Mouse (Mus musculus) neural tube, embryonic 11.5 days (tissue): ENCODE results near the gene Gm11985. TPM values are rescaled to one million over a fixed set of nuclear protein-coding genes. Genes with fewer than 3 reads are reported as not detected.

Source experiments
- ATAC-seq: fragments of 200-750 bp; cut with Nextera tagmentation; 2 replicates; pipeline ENCODE4 v1.8.0; 2017; ENCODE audit warnings: moderate number of reproducible peaks, mild to moderate bottlenecking, moderate TSS enrichment, moderate library complexity; ENCODE audit not compliant: insufficient read depth, low FRiP score, low TSS enrichment
- DNase-seq: peaks from one replicate; pipeline ENCODE4 v3.0.0-alpha.2; 2015; ENCODE audit warnings: low spot score
- H3K27ac ChIP-seq: fragments of 300-500 bp; sonication (generic); 2 replicates; pipeline ENCODE4 v1.5.1; 2014; ENCODE audit warnings: low read depth, mild to moderate bottlenecking, low read length
- H3K27me3 ChIP-seq: fragments of 300-500 bp; sonication (generic); 2 replicates; pipeline ENCODE4 v1.6.1; 2014; ENCODE audit warnings: mild to moderate bottlenecking, low read length, mixed read lengths; ENCODE audit not compliant: control insufficient read depth, insufficient read depth
- H3K36me3 ChIP-seq: fragments of 300-500 bp; sonication (generic); 2 replicates; pipeline ENCODE4 v1.6.1; 2014; ENCODE audit warnings: mild to moderate bottlenecking, low read length, moderate library complexity, mixed read lengths; ENCODE audit not compliant: control insufficient read depth, insufficient read depth
- H3K4me1 ChIP-seq: fragments of 300-500 bp; sonication (generic); 2 replicates; pipeline ENCODE4 v1.6.1; 2014; ENCODE audit warnings: low read length, mixed read lengths; ENCODE audit not compliant: control insufficient read depth, insufficient read depth
- H3K4me2 ChIP-seq: fragments of 300-500 bp; sonication (generic); 2 replicates; pipeline ENCODE4 v1.6.1; 2014; ENCODE audit warnings: low read depth, mild to moderate bottlenecking, moderate library complexity
- H3K4me3 ChIP-seq: fragments of 300-500 bp; sonication (generic); 2 replicates; pipeline ENCODE4 v1.5.1; 2014; ENCODE audit warnings: low read depth, low read length
- H3K9ac ChIP-seq: fragments of 300-500 bp; sonication (generic); 2 replicates; pipeline ENCODE4 v1.6.1; 2014; ENCODE audit warnings: mild to moderate bottlenecking, low read length
- H3K9me3 ChIP-seq: fragments of 300-500 bp; sonication (generic); 2 replicates; pipeline ENCODE4 v1.6.1; 2016; ENCODE audit warnings: low read length; ENCODE audit not compliant: control insufficient read depth
- WGBS: fragments of 180-500 bp; shearing (Covaris S2); extraction: QIAGEN DNeasy Blood & Tissue Kit; methylation state at CpG from one replicate; pipeline ENCODE4 v1.1.7; 2014; 5-methylcytosine and 5-hydroxymethylcytosine counted together
- polyA plus RNA-seq: library from polyadenylated mRNA; unstranded; fragments of >200 nt; fragmentation: Nextera tagmentation; extraction: Ambion mirVana; gene quantifications from 2 replicates; pipeline ENCODE4 v1.2.1, GENCODE M21; 2014

The Gm11985 gene
- polyA plus RNA-seq, 1 experiment from 2014 or later: not detected

DNA sequence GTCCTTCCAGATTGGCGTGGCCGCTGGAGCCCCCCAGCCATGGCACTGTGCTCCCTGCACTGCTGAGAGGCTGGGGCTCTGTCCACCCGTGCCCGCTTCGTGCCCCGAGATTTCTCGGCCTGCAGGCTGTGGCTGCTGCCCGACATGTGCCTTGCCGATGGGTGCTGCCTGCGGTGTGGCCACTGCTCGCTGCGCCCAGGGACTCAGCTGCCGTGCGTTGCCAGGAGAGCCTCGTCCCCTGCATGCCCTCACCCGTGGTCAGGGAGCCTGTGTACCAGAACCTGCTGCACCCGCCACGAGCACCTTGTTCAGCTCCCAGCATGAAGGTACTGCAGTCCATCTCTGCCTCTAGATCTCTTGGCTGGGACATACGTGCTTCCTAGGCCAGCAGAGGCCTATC is 9.6 kb upstream of the Gm11985 start:
- WGBS: 91% methylated on average over 19 of the region's 19 CpGs
- H3K27ac ChIP-seq: no peak overlapping the region
- no peak for ATAC-seq

GRCm38 (mm10) chr11:7197491-7197941 is 9.1 kb upstream of the Gm11985 start, which contains the start of gene Igfbp1:
Igfbp1 (plus strand) TSS chr11:7197782.
- no peak within 1 kb of the TSS for H3K4me2 ChIP-seq
- 34% methylated on average over 12 of the region's 12 CpGs for WGBS
- H3K27ac ChIP-seq: no peak within 1 kb of the TSS
- H3K36me3 ChIP-seq: no peaks in the 10 kb centered on the region
- peaks cover 2% of the 10 kb centered on the region; the same call in 1 of the 2 replicates for H3K4me1 ChIP-seq
- ATAC-seq (no peak), DNase-seq (no peak)
- H3K4me3 ChIP-seq: no peak within 1 kb of the TSS
- H3K9ac ChIP-seq: no peak within 1 kb of the TSS
- H3K9me3 ChIP-seq: no peaks in the 10 kb centered on the region
- no peaks in the 10 kb centered on the region for H3K27me3 ChIP-seq

More for the DNA sequence above, 9.6 kb upstream of the Gm11985 start:
- DNase-seq: no peak
- Histone ChIP-seq H3K36me3 (no peaks in the 10 kb centered on the region), H3K9me3 (no peaks in the 10 kb centered on the region), H3K4me1 (peaks cover 2% of the 10 kb centered on the region; the same call in 1 of the 2 replicates), H3K27me3 (no peaks in the 10 kb centered on the region), H3K4me3 (no peak overlapping the region), H3K9ac (no peak overlapping the region), H3K4me2 (no peak overlapping the region)

GRCm38 (mm10) chr11:7195312-7195685 is 6.9 kb upstream of the Gm11985 start:
- Histone ChIP-seq H3K27ac (no peak overlapping the region), H3K4me3 (no peak overlapping the region), H3K9ac (no peak overlapping the region), H3K9me3 (no peaks in the 10 kb centered on the region), H3K27me3 (no peaks in the 10 kb centered on the region), H3K36me3 (no peaks in the 10 kb centered on the region), H3K4me2 (no peak overlapping the region), H3K4me1 (peaks cover 2% of the 10 kb centered on the region; the same call in 1 of the 2 replicates)
- ATAC-seq: no peak
- no peak for DNase-seq
- 91% methylated on average over 4 of the region's 4 CpGs for WGBS

GRCm38 (mm10) chr11:7194432-7195311 is 6.3 kb upstream of the Gm11985 start:
- no peak overlapping the region for H3K27ac ChIP-seq
- DNase-seq (no peak), ATAC-seq (no peak)
- 94% methylated on average over 10 of the region's 10 CpGs for WGBS
- H3K36me3 ChIP-seq: no peaks in the 10 kb centered on the region
- H3K9me3 ChIP-seq: no peaks in the 10 kb centered on the region
- no peak overlapping the region for H3K4me2 ChIP-seq
- H3K9ac ChIP-seq: no peak overlapping the region
- no peak overlapping the region for H3K4me3 ChIP-seq
- no peaks in the 10 kb centered on the region for H3K27me3 ChIP-seq
- H3K4me1 ChIP-seq: peaks cover 2% of the 10 kb centered on the region; the same call in 1 of the 2 replicates

- Histone ChIP-seq H3K4me1 (peaks cover 2% of the 10 kb centered on the region; the same call in 1 of the 2 replicates), H3K4me3 (no peak overlapping the region)
- DNase-seq: no peak
These were observed 4.8 kb upstream of the Gm11985 start for GRCm38 (mm10) chr11:7193134-7193533.

DNA sequence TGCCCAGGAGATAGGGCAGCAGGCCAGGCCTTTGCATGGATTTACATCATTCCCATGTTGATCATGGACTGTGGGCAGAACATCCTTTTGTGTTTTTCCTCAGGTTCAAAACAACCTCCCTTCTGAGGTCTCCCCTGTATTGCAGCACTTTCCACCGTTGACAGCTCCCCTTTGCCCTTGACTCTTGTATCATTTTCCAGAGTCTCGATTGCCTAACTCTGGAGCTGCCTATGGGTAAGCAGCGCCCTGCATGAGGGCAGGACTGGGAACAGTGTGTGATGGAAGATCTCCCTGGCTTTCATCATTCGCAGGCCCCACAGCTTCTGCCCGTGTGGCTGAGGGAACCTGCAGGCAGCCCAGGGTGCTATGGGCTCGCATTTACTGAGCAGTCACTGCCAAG is 4.3 kb upstream of the Gm11985 start:
- no peaks in the 10 kb centered on the region for H3K9me3 ChIP-seq
- H3K36me3 ChIP-seq: no peaks in the 10 kb centered on the region
- WGBS: 68% methylated on average over 6 of the region's 6 CpGs
- DNase-seq (no peak), ATAC-seq (no peak)
- H3K4me3 ChIP-seq: no peak overlapping the region
- no peak overlapping the region for H3K9ac ChIP-seq
- H3K4me1 ChIP-seq: peaks cover under 1% of the 10 kb centered on the region; the same call in 1 of the 2 replicates
- no peaks in the 10 kb centered on the region for H3K27me3 ChIP-seq
- no peak overlapping the region for H3K4me2 ChIP-seq
- H3K27ac ChIP-seq: no peak overlapping the region

More at GRCm38 (mm10) chr11:7193134-7193533, 4.8 kb upstream of the Gm11985 start:
- 73% methylated on average over 9 of the region's 9 CpGs for WGBS
- Histone ChIP-seq H3K36me3 (no peaks in the 10 kb centered on the region), H3K9ac (no peak overlapping the region), H3K4me2 (no peak overlapping the region), H3K27me3 (no peaks in the 10 kb centered on the region), H3K9me3 (no peaks in the 10 kb centered on the region), H3K27ac (no peak overlapping the region)
- no peak for ATAC-seq

DNA sequence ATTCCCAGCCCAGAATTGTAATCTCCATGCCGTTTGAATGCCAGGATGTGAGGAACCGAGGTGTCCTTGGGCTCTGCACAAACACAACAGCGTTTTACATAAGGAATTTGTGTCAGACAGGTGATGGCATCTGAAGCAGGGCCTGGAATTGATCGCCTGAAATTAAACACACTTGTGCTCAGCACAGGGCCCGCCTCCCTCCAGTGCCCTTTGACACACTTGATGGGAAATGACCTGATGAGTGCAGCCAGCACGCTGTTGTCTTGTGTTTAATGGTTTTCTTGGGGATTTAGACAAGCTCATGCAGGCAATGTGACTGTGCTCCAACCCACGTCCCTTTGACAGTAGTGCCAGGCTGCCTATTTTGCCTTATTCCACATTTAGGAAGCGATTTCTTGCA is 897 bp downstream of the Gm11985 start:
- Histone ChIP-seq H3K36me3 (no peaks in the 10 kb centered on the region), H3K27me3 (no peaks in the 10 kb centered on the region), H3K4me3 (no peak overlapping the region), H3K9ac (no peak overlapping the region), H3K4me2 (no peak overlapping the region), H3K9me3 (no peaks in the 10 kb centered on the region), H3K4me1 (no peaks in the 10 kb centered on the region), H3K27ac (no peak overlapping the region)
- no peak for DNase-seq
- ATAC-seq: no peak
- 70% methylated on average over 8 of the region's 8 CpGs for WGBS

GRCm38 (mm10) chr11:7184420-7184819 is 3.9 kb downstream of the Gm11985 start:
- H3K4me1 ChIP-seq: no peaks in the 10 kb centered on the region
- no peak overlapping the region for H3K4me3 ChIP-seq
- WGBS: 31% methylated on average over 1 of the region's 1 CpGs
- H3K27ac ChIP-seq: no peak overlapping the region
- H3K4me2 ChIP-seq: no peak overlapping the region
- no peaks in the 10 kb centered on the region for H3K9me3 ChIP-seq
- H3K27me3 ChIP-seq: no peaks in the 10 kb centered on the region
- ATAC-seq (no peak), DNase-seq (no peak)
- H3K9ac ChIP-seq: no peak overlapping the region
- no peaks in the 10 kb centered on the region for H3K36me3 ChIP-seq
